Mouse (Mus musculus) heart, adult 8-10 months (tissue): ENCODE measurements at regions not wholly inside any gene's neighbourhood (a gene's known extent, or its start where the extent isn't known, plus 50 kb on each side); places are given as distances from the start of the nearest gene placed in this dataset.
A peak's percentile ranks its signal among the peaks of the same experiment; 100 is the strongest.
"Not testable (repeated sequence)": the region's sequence is repeated elsewhere in the genome, so short reads cannot be mapped to it uniquely, and the experiment has no call there.

Experiments used
- DNase-seq: peaks from one replicate; pipeline ENCODE4 v3.0.0; 2022; ENCODE audit warnings: low spot score

DNA sequence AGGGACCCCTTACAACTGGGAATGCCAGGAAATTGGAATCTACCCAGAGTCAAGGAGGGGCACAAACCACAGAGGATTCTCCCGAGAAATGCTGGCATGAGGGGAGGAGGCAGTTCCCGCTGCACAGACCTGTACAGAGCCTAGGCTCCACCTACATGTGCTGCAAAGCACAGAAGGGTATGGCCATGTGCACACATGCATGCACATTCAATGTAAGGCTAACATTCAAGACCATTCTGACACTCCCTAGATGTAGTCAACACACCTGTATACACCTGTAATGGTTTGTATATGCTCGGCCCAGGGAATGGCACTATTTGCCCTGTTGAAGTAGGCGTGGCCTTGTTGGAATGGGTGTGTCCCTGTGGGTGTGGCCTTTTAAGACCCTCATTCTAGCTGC is 238.0 kb downstream of the Prex1 start:
- no peak for DNase-seq

- DNase-seq = no peak
Measured at GRCm38 (mm10) chr2:166474601-166475000, 239.0 kb downstream of the Prex1 start.

DNA sequence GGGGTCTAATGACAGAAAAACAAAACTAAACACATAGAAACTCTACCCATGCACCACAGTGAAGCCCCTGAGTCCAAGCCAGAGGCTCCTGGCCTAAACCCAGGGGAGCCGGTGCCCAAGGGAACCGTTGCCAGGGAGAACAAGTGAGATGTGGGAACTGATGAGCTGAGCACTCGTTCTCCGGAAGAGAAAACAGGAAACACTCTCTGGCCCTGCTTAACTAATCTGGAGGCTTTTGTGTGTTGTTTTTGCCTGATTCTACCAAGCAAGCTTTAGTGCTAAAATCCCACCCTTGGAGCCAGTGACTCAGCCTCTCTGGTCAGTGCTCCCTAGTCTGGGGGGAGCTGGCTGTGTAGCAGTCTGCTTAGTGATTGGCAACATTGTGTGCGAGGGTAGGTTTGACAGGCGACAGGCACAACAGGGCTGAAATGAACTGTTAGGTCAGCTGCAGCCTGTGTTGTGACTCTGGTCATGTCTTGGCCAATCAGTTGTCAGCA is 242.3 kb downstream of the Prex1 start:
- no peak for DNase-seq

DNA sequence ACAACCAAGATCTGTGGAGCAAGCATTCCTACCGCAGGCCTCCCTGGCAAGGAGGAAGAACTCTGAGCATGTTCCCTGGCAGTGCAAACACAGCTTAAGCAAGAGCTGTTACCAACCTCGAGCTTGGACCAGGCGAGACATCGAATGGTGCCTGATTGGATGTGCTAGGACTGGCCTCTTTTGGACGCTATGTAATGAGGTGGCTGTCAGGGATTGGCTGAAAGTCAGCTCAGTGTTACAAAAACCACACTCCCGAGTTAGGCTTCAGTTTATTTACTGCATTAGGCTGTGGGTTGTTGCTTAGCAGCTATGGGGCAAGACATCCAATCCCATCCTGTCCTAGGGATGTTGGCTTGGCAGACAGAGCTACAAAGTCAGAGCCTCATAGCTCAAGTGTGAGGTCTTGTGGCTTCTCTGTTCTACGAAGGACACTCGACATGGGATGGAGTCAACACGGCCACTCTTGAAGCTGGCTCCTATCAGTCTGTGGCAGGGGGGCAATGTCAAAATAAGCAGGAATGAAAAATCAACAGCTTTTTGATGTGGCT is 244.5 kb downstream of the Prex1 start:
- no peak for DNase-seq

- DNase-seq = no peak
Measured at GRCm38 (mm10) chr2:166467137-166467536, 246.5 kb downstream of the Prex1 start.

DNA sequence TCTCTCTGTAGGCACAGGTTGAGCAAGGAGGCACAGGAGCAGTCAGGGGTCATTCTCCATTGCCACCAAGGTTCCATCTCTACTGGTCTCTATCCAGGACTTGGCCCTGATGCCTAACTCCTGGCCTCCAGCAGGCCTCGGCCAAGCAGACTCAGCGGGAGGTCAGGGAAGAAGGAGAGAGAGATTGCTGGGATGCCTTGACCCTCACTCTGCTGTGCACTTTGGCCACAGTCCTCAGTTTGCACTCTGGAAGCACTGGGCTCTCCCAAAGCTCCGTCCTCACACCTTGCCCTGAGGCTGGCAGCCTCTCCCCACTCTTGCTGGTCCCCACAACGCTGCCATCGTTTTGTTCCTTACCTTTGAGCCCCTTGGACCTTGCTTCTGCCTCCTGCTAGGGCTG is 248.1 kb downstream of the Prex1 start:
- DNase-seq = no peak

DNA sequence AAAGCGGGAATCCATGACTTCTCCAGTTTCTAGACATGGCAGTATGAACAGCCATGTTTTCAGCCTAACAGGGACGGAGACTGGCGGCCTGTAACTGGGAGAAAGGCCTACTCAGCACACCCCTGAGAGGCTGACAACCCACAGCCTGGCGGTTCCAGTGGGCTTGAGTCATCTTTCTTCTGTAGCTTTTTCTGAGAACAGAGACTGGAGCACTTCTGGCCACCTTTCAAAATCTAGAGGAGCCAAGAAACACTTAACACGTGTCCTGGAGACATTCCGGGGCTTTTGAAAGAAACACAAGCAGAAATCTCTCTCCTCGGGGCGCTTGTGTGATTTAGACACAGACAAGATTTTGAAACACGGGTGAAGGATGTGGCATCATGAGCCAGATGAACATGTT is 250.1 kb downstream of the Prex1 start:
- peak; percentile 58 for DNase-seq

- no peak for DNase-seq
Measured at GRCm38 (mm10) chr2:166461956-166462355, 251.7 kb downstream of the Prex1 start.

- DNase-seq = no peak
Measured at GRCm38 (mm10) chr2:166461103-166461502, 252.5 kb downstream of the Prex1 start.

GRCm38 (mm10) chr2:166459955-166460354 is 253.7 kb downstream of the Prex1 start:
- peak; percentile 84 for DNase-seq

GRCm38 (mm10) chr2:166458953-166459352 is 254.7 kb downstream of the Prex1 start:
- no peak for DNase-seq

DNA sequence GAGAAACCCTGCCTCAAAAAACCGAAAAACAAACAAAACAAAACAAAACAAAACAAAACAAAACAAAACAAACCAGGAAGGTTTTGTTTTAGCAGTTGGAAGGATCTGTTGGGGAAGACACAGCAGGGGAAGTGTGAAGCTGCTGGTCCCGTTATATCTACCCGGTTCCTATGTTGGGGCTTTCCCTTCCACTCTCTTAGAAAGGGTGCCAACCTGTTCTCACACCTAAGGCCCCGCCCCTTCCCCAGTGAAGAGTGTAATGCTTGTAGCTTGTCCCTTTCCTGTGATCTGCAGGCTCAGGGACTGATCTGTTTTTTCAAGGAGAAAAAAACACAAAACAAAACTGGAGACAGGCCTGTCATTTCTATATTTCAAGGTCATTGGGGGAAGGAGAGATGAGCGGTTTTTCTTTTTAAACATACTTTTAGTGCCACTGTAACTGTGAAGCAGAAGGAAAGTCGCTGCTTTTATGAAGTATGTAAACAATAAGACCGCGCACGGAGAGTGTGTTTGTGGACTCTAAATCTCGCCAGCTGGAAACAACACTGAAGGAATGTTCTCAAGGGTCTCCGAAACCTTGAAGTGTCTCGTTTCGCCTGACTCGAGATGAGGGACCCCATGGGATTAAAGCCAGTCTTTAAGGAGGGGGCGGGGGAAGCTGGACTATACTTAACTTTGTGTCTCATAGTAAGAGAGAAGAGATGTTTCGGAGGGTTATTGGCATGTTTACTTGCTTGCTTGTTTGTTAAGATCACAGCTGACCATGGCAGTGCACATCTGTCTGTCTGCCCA is 256.1 kb downstream of the Prex1 start:
- DNase-seq = no peak

DNA sequence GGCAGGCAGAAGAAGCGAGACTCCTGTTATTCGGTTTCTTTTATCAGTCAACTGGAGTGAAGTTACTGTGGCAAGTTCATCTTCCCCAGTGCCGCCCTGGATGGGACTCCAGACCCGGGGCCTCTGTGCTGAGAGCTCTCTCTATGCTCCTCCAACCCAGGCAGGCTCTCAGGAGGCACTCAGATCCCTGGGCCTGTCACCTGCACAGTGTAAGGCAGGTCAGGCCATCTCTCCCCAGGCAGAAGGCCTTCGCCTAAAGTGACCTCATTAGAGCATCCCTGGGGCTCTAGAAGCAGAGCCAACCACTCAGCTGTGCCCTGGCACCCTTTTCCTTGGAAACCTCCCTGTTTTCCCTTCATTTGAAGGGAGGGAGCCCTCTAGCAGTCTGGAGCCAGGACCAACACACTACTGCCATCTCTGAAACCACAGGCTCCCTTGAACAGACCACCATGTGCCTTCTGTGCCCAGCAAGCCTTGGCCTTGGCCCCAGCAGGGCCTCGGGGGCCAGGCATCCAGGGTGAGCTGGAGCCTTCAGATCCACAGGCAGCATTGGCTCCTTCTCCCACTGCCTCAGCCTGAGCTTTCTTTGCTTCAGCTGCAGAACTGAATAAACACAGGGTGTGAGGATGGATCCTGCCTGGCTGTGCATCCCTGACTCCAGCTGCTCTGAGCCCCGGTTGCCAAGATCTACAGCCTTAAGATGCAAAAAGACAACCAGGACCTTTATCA is 259.3 kb downstream of the Prex1 start:
- DNase-seq = not testable (repeated sequence)

GRCm38 (mm10) chr2:166450964-166451363 is 262.7 kb downstream of the Prex1 start:
- DNase-seq = no peak

DNA sequence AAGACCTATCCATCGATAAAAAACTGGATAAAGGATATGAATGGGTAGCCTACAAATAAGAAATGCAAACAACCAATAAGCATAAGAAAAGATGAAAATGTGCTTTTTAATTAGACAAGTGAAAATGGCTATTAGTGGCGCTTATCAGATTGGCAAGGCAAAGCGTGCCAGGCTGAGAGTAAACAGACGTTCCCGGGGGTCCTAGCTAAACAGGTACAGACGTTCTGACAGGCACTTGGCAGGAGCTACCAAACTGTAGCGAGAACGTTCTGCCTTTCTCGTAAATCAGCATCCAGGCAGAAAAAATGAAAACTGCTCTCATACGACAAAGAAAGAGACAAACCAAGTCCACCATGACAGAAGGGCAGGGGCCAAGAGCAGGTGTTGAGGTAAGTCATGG is 263.3 kb downstream of the Prex1 start:
- no peak for DNase-seq

DNA sequence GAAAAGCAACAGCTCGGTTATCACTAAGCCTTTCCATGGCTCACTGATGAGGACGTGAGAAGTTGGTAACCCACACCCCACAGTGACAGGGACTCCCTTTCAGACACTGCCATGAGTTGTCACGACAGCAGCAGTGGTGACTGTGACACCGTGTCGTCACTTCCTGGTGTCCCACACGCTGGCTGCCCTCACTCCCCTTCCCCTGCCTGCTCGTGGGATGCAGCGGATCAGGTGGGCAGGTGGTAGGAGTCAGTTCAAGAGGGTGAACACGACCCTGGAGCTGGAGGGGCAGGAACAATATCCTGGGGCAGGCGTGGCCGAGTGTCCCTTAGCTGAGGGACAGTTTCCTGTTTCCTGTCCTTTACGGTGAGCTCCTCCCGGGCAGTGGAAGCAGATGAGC is 264.9 kb downstream of the Prex1 start:
- DNase-seq = no peak

DNA sequence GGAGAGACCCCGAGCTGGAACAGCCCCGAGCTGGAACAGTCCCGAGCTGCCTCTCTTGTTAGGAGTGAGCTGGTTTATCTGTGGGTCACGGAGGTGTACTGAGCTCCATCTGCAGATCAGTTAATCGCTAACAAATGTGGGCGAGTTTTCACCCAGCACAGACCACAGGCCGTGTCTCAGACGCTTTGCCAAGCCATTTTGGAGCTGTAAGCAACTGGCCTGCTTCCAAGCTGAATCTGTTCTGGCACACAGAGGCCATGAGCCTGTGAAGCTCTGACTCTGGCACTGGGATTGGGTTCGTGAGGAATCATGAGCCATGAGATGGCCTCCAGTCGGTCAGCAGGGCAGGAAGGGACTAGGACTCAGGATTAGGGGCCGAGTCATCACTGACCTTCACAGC is 265.5 kb downstream of the Prex1 start:
- peak; percentile 53 for DNase-seq

DNA sequence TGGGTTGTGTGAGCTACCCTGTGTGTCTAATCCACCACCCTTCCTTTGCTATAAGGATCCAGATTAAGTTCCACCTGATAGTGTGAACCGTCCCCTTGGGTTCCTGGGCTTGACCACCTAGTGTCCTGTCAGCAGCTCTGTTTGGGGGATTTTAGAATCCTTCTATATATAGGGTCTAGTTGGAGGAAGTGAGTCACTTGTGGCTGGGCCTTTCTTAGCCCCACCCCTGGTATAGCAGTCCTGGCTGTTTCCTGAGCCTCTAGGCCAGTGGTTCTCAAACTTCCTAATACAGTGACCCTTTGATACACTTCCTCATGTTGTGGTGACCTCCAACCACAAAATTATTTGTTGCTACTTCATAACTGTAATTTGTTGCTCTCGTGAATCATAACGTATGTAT is 267.1 kb downstream of the Prex1 start:
- DNase-seq = peak; percentile 53

- DNase-seq = not testable (repeated sequence)
Measured at GRCm38 (mm10) chr2:166445824-166446223, 267.8 kb downstream of the Prex1 start.

GRCm38 (mm10) chr2:166442997-166443396 is 270.6 kb downstream of the Prex1 start:
- DNase-seq = no peak

GRCm38 (mm10) chr2:166439847-166440775 is 273.5 kb downstream of the Prex1 start:
- DNase-seq = peak; percentile 68

DNA sequence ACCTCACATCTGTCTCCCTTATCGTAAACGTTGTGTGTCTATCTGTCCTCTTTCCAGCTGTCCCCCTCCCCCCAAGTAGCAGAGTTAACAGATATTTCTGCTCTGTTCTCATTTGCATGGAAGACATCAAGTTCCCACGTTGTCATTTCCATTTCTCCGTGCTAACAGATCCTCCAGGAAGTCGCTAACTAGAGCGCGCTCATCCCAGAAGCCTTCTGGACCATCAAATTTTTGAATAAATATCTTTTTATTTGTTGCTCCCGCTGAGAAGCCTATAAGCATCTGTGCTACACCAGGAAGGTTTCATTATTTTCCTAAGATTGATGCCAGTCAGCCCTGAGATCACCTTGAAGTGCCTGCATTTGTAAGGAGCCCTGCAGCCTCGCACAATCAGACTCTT is 275.4 kb downstream of the Prex1 start:
- DNase-seq = no peak
